Mouse (Mus musculus): ENCODE measurements around the gene Il18. TPM values are rescaled to one million over a fixed set of nuclear protein-coding genes. Genes with fewer than 3 reads are reported as not detected.

Gene Il18
- 19.3 and 19.6 TPM in 2 replicates for polyA plus RNA-seq (2015; fragmentation: Nextera tagmentation; extraction: Ambion mirVana)

DNA sequence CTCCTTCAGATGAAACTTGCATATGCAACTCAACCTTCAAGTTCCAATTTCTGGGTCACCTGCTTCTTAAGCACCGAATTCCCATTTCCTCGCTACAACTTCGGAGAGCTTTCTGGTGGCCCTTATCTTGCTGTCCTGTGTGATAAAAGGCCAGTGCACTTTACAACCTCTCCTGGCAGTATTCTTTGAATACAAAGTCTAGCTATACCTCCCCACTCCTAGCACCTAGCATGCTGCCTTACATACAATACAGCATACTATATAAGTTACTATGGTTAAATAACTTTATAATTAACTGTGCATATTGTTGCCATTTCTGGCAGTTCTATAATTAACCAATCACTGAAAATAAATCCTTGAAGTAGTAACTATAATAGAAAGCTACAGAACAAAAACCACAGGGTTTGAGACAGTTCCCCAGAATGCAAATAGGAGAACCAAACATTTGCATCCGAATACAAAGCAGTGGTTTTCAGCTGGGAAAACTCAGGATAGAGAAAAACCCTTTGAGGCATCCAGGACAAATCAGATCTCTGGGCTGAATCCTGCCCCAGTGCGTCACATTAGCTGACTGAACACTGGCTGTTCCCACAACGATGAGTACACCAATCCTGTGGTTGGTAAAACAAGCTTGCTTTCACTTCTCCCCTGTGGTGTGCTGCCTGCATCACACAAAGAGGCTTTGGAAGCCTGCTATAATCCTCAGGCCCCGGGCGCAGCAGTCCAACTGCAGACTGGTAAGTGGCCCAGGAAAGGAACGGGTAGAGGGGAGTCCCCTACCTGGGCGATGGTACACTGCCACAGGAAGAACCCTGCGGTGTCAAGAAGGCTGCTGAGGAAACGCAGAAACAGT lies at the start of gene Il18:
Gene Il18, plus strand, starts transcription at position 587 of the 853 bp plus-strand sequence.
- Histone ChIP-seq H3K27me3 (replicated peaks) (no peaks in the 10 kb centered on the region), H3K9me3 (no peaks in the 10 kb centered on the region), H3K9ac (peak within 1 kb of the TSS; percentile 37; the same call in 1 of the 2 replicates), H3K4me3 (peak within 1 kb of the TSS; percentile 28), H3K4me2 (peak within 1 kb of the TSS; percentile 46), H3K27ac (peak within 1 kb of the TSS; percentile 81), H3K4me1 (peaks cover 16% of the 10 kb centered on the region), H3K36me3 (replicated peaks) (no peaks in the 10 kb centered on the region)
- peak; percentile 95 for ATAC-seq (replicated peaks)
- 18% methylated on average over 12 of the region's 12 CpGs for WGBS

DNA sequence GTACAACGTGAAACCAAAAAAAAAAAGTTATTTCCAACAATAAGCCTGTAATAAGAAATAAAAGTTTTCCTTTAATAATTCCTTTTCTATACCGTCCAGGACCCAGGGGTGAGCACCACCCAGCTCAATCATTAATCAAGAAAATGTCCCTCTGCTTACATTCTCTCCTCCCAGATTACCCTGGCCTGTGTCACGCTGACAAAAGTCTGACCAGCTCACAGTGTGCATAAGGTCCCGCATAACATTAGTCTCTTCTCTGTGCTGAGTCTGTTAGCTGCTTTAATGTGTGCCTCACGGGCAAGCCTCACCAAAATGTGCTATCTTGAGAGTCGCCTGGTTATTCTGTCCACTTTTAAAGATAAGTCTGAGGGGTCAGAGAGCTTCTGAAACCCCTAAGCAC lies 49.2 kb upstream of the Il18 start:
- Histone ChIP-seq H3K9me3 (no peaks in the 10 kb centered on the region), H3K36me3 (replicated peaks) (no peaks in the 10 kb centered on the region), H3K4me2 (no peak overlapping the region), H3K4me1 (no peaks in the 10 kb centered on the region), H3K27ac (no peak overlapping the region), H3K4me3 (no peak overlapping the region), H3K27me3 (replicated peaks) (no peaks in the 10 kb centered on the region), H3K9ac (no peak overlapping the region)
- ATAC-seq (replicated peaks) = no peak
- 63% methylated on average over 6 of the region's 6 CpGs for WGBS

- ATAC-seq (replicated peaks) = no peak
- Histone ChIP-seq H3K9me3 (no peaks in the 10 kb centered on the region), H3K4me2 (no peak overlapping the region), H3K27me3 (replicated peaks) (no peaks in the 10 kb centered on the region), H3K27ac (no peak overlapping the region), H3K9ac (no peak overlapping the region), H3K4me1 (no peaks in the 10 kb centered on the region), H3K36me3 (replicated peaks) (no peaks in the 10 kb centered on the region), H3K4me3 (no peak overlapping the region)
- WGBS = 78% methylated on average over 7 of the region's 7 CpGs
These were observed 47.1 kb upstream of the Il18 start for GRCm38 (mm10) chr9:50507570-50507969.

DNA sequence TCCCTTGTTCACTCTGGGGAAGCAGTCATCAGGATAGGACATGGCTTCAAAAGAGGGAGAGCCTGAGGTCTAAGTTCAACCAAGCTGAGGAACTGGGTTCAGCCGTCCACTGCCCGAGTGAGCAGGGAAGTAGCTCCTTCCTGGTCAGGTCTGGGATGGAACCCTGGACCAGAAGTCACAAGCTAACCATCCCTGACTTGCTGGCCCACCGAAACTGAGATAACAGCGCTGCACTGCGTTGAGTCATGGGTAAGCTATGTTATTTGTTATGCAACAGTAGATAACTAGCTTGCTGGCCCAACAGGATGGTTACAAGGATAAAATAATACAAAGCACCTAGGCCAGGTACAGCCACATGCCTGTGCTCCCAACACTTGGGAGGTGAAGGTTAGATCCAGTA lies 39.2 kb upstream of the Il18 start:
- no peak for ATAC-seq (replicated peaks)
- Histone ChIP-seq H3K9ac (no peak overlapping the region), H3K27me3 (replicated peaks) (no peaks in the 10 kb centered on the region), H3K4me1 (no peaks in the 10 kb centered on the region), H3K4me3 (no peak overlapping the region), H3K9me3 (no peaks in the 10 kb centered on the region), H3K36me3 (replicated peaks) (no peaks in the 10 kb centered on the region), H3K4me2 (no peak overlapping the region), H3K27ac (no peak overlapping the region)
- 91% methylated on average over 5 of the region's 5 CpGs for WGBS

GRCm38 (mm10) chr9:50518781-50519180 lies 35.8 kb upstream of the Il18 start:
- ATAC-seq (replicated peaks) = no peak
- WGBS = 10% methylated on average over 2 of the region's 2 CpGs

GRCm38 (mm10) chr9:50520748-50521147 lies 33.9 kb upstream of the Il18 start:
- no peak for ATAC-seq (replicated peaks)

More at GRCm38 (mm10) chr9:50518781-50519180, 35.8 kb upstream of the Il18 start:
- Histone ChIP-seq H3K9ac (no peak overlapping the region), H3K36me3 (replicated peaks) (no peaks in the 10 kb centered on the region), H3K9me3 (no peaks in the 10 kb centered on the region), H3K4me1 (no peaks in the 10 kb centered on the region), H3K4me2 (no peak overlapping the region), H3K27ac (no peak overlapping the region), H3K4me3 (no peak overlapping the region), H3K27me3 (replicated peaks) (no peaks in the 10 kb centered on the region)

DNA sequence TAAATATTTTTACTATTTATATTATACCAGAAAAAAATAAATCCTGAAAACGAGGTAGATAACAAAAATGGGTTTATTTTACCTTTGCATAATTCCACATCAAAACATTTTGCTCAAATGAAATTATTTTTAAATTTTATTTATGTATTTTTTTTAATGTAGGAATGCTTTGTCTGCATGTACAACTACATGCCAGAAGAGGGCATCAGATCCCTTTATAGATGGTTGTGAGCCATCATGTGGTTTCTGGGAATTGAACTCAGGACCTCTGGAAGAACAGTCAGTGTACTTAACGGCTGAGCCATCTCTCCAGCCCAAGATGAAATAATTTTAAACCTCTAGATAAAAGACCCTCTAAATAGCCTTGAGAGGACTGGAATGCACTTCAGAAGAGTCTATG lies 33.1 kb upstream of the Il18 start:
- no peaks in the 10 kb centered on the region for H3K9me3 ChIP-seq
- no peak for ATAC-seq (replicated peaks)
- no peaks in the 10 kb centered on the region for H3K36me3 ChIP-seq (replicated peaks)
- 63% methylated on average over 2 of the region's 2 CpGs for WGBS
- H3K27ac ChIP-seq = no peak overlapping the region
- no peak overlapping the region for H3K9ac ChIP-seq
- H3K4me2 ChIP-seq = no peak overlapping the region
- no peaks in the 10 kb centered on the region for H3K27me3 ChIP-seq (replicated peaks)
- H3K4me1 ChIP-seq = peaks cover under 1% of the 10 kb centered on the region; the same call in 1 of the 2 replicates
- no peak overlapping the region for H3K4me3 ChIP-seq

More at GRCm38 (mm10) chr9:50520748-50521147, 33.9 kb upstream of the Il18 start:
- no peak overlapping the region for H3K9ac ChIP-seq
- no peaks in the 10 kb centered on the region for H3K27me3 ChIP-seq (replicated peaks)
- H3K4me1 ChIP-seq = no peaks in the 10 kb centered on the region
- H3K4me2 ChIP-seq = no peak overlapping the region
- 85% methylated on average over 6 of the region's 6 CpGs for WGBS
- no peaks in the 10 kb centered on the region for H3K9me3 ChIP-seq
- no peak overlapping the region for H3K4me3 ChIP-seq
- H3K27ac ChIP-seq = no peak overlapping the region
- no peaks in the 10 kb centered on the region for H3K36me3 ChIP-seq (replicated peaks)

GRCm38 (mm10) chr9:50522574-50522973 lies 32.1 kb upstream of the Il18 start:
- H3K9ac ChIP-seq = no peak overlapping the region
- no peak for ATAC-seq (replicated peaks)
- H3K27me3 ChIP-seq (replicated peaks) = no peaks in the 10 kb centered on the region
- H3K9me3 ChIP-seq = no peaks in the 10 kb centered on the region
- no peak overlapping the region for H3K4me3 ChIP-seq
- H3K4me1 ChIP-seq = peaks cover 9% of the 10 kb centered on the region
- no peaks in the 10 kb centered on the region for H3K36me3 ChIP-seq (replicated peaks)
- H3K4me2 ChIP-seq = no peak overlapping the region
- no peak overlapping the region for H3K27ac ChIP-seq
- 86% methylated on average over 5 of the region's 5 CpGs for WGBS

DNA sequence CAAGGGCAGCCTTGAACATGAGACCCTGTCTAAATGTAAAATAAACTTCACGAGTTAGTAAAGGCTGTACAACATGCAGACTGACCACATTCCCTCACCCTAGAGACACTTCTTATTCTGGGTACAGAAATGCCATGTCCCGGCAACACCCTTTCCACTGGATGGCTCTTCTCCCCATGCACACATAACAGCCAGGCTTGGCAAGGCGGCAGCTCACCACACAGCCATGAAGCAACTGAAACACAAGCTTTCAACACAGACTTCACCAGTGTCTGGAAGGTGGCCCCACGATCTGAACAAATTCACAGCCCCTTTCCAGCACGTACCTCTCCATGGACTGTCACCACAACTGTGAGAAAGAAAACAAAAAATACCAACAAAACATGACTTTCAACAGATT lies 29.7 kb upstream of the Il18 start:
- Histone ChIP-seq H3K4me2 (no peak overlapping the region), H3K4me3 (no peak overlapping the region), H3K9ac (no peak overlapping the region), H3K27ac (no peak overlapping the region), H3K9me3 (no peaks in the 10 kb centered on the region), H3K4me1 (peaks cover 15% of the 10 kb centered on the region), H3K27me3 (replicated peaks) (no peaks in the 10 kb centered on the region), H3K36me3 (replicated peaks) (no peaks in the 10 kb centered on the region)
- WGBS = 92% methylated on average over 5 of the region's 5 CpGs
- ATAC-seq (replicated peaks) = no peak

- H3K9ac ChIP-seq = no peak overlapping the region
- no peak overlapping the region for H3K27ac ChIP-seq
- no peak for ATAC-seq (replicated peaks)
- H3K4me3 ChIP-seq = no peak overlapping the region
- WGBS = 85% methylated on average over 5 of the region's 5 CpGs
- H3K36me3 ChIP-seq (replicated peaks) = no peaks in the 10 kb centered on the region
- H3K27me3 ChIP-seq (replicated peaks) = no peaks in the 10 kb centered on the region
- H3K9me3 ChIP-seq = no peaks in the 10 kb centered on the region
- no peak overlapping the region for H3K4me2 ChIP-seq
- peaks cover 15% of the 10 kb centered on the region for H3K4me1 ChIP-seq
These were observed 29.0 kb upstream of the Il18 start for GRCm38 (mm10) chr9:50525585-50525984.

DNA sequence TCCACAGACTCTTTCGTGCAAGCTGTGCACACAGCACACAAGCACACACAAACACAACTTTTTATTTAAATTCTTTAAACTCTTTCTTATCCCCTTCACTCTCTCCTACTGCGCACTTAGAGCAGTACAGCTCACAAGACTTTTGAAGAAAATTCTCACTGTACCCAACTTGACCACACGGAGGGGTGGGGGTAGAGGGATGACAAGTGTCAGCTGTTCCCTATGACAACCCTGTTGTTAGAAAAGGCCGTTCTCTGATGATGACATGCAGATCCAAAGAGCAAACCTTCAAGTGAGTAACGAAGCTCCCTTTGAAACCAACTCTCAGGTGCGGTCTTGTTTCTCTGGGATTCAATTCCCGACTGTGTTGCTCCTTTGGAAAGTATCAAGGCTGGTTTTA lies 26.8 kb upstream of the Il18 start:
- Histone ChIP-seq H3K4me2 (peak overlapping the region; percentile 63), H3K27me3 (replicated peaks) (no peaks in the 10 kb centered on the region), H3K36me3 (replicated peaks) (no peaks in the 10 kb centered on the region), H3K27ac (peak overlapping the region; percentile 86; the same call in 1 of the 2 replicates), H3K9ac (peak overlapping the region; percentile 68), H3K9me3 (no peaks in the 10 kb centered on the region), H3K4me1 (peaks cover 15% of the 10 kb centered on the region), H3K4me3 (peak overlapping the region; percentile 79)
- ATAC-seq (replicated peaks) = peak; percentile 31; the same call in 1 of the 2 replicates
- WGBS = 44% methylated on average over 7 of the region's 7 CpGs

GRCm38 (mm10) chr9:50528293-50528892 lies 26.2 kb upstream of the Il18 start, which contains the start of gene Pts:
Pts (minus strand) TSS chr9:50528724.
- no peaks in the 10 kb centered on the region for H3K27me3 ChIP-seq (replicated peaks)

More at GRCm38 (mm10) chr9:50528293-50528892, 26.2 kb upstream of the Il18 start, which contains the start of gene Pts:
- Histone ChIP-seq H3K9me3 (no peaks in the 10 kb centered on the region), H3K4me3 (peak within 1 kb of the TSS; percentile 79), H3K4me2 (peak within 1 kb of the TSS; percentile 63), H3K36me3 (replicated peaks) (no peaks in the 10 kb centered on the region), H3K9ac (peak within 1 kb of the TSS; percentile 68), H3K4me1 (peaks cover 15% of the 10 kb centered on the region), H3K27ac (peak within 1 kb of the TSS; percentile 86)
- peak; percentile 99 for ATAC-seq (replicated peaks)
- under 1% methylated on average over 54 of the region's 54 CpGs for WGBS

All from midbrain, embryonic 15.5 days (tissue).